Mouse (Mus musculus): ENCODE measurements around the gene Slc19a1.

- TF ChIP-seq CTCF (IDR thresholded peaks at IDR 0.05), result no peak
- no peak for TF ChIP-seq EP300 (IDR thresholded peaks at IDR 0.05)
These were observed 16.2 kb downstream of the Slc19a1 start for GRCm38 (mm10) chr10:77048196-77048595.

All from lung, postnatal 0 days (tissue).